Mouse (Mus musculus) midbrain, postnatal 0 days (tissue): ENCODE data around the gene Slc22a6. TPM values are rescaled to one million over a fixed set of nuclear protein-coding genes. Genes with fewer than 3 reads are reported as not detected.
A peak's percentile ranks its signal among the peaks of the same experiment; 100 is the strongest.

Experiments used
- ATAC-seq: fragments of 200-750 bp; cut with Nextera tagmentation; 2 replicates; pipeline ENCODE4 v1.8.0; 2017; ENCODE audit warnings: moderate number of reproducible peaks, mild to moderate bottlenecking, moderate TSS enrichment, moderate library complexity; ENCODE audit not compliant: low FRiP score
- DNase-seq: peaks from one replicate; pipeline ENCODE4 v3.0.0-alpha.2; 2015; ENCODE audit warnings: low spot score
- H3K27ac ChIP-seq: fragments of 300-500 bp; sonication (generic); 2 replicates; pipeline ENCODE4 v1.5.1; 2014; ENCODE audit warnings: low read depth, mild to moderate bottlenecking, low read length, mixed read lengths
- H3K27me3 ChIP-seq: fragments of 300-500 bp; sonication (generic); 2 replicates; pipeline ENCODE4 v1.6.1; 2014; ENCODE audit warnings: low read length, control low read depth, mixed read lengths; ENCODE audit not compliant: insufficient read depth
- H3K36me3 ChIP-seq: fragments of 300-500 bp; sonication (generic); 2 replicates; pipeline ENCODE4 v1.6.1; 2014; ENCODE audit warnings: low read length, control low read depth, mixed read lengths; ENCODE audit not compliant: insufficient read depth
- H3K4me1 ChIP-seq: fragments of 300-500 bp; sonication (generic); 2 replicates; pipeline ENCODE4 v1.6.1; 2014; ENCODE audit warnings: mild to moderate bottlenecking, control low read depth, antibody characterized with exemption, low read length, mixed read lengths; ENCODE audit not compliant: insufficient read depth
- H3K4me2 ChIP-seq: fragments of 300-500 bp; sonication (generic); 2 replicates; pipeline ENCODE4 v1.6.1; 2014; ENCODE audit warnings: low read depth, mild to moderate bottlenecking, low read length, mixed read lengths; ENCODE audit not compliant: poor library complexity, severe bottlenecking
- H3K4me3 ChIP-seq: fragments of 300-500 bp; sonication (generic); 2 replicates; pipeline ENCODE4 v1.5.1; 2014; ENCODE audit warnings: low read depth, mild to moderate bottlenecking, low read length, moderate library complexity
- H3K9ac ChIP-seq: fragments of 300-500 bp; sonication (generic); replicated peaks from 2 replicates; pipeline ENCODE4 v1.6.1; 2014; ENCODE audit warnings: mild to moderate bottlenecking, low read length, moderate library complexity, mixed read lengths; ENCODE audit not compliant: poor library complexity, severe bottlenecking
- H3K9me3 ChIP-seq: fragments of 300-500 bp; sonication (generic); 2 replicates; pipeline ENCODE4 v1.6.1; 2016; ENCODE audit warnings: low read length, control low read depth
- CTCF ChIP-seq: IDR thresholded peaks from 2 replicates; pipeline ENCODE4 v1.5.1; 2016; ENCODE audit warnings: antibody characterized with exemption, mild to moderate bottlenecking
- WGBS: fragments of 180-500 bp; shearing (Covaris S2); extraction: QIAGEN DNeasy Blood & Tissue Kit; methylation state at CpG from one replicate; pipeline ENCODE4 v1.1.7; 2014; 5-methylcytosine and 5-hydroxymethylcytosine counted together
- polyA plus RNA-seq: library from polyadenylated mRNA; unstranded; fragments of >200 nt; fragmentation: Nextera tagmentation; extraction: Ambion mirVana; gene quantifications from 2 replicates; pipeline ENCODE4 v1.2.1, GENCODE M21; 2015
- total RNA-seq: library from RNA; depleted of rRNA; stranded (reverse); fragments of >200 nt; gene quantifications from 2 replicates; pipeline ENCODE4 v1.2.3, GENCODE M21; 2014

Slc22a6 gene
- total and polyA plus RNA-seq, 2 experiments from 2014 or later = 13.1 to 17.2 TPM

DNA sequence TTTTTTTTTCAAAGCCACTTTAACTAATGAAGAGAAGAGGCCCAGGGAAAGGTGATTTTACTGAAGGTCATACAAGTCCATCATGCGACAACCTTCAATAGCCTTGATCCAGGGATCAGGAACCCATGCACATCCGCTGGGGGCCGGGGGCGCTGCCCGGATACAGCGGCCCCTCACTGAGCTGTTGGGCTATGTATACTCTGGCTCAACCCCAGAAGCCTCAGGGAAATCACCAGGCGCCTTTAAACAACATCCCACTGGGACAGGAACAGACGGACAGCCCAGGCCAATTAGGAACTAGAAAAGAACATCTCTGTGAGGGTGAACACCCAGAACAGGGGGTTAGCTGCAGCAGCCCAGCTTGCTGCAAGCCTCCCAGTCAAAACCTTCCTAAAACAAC, 26.9 kb upstream of the Slc22a6 start, which contains the start of gene Slc22a8:
Gene Slc22a8, plus strand, starts transcription at position 301 of the 400 bp plus-strand sequence.
- 57% methylated on average over 8 of the region's 8 CpGs for whole genome bisulfite sequencing
- DNase-seq = no peak
- no peak within 1 kb of the TSS for H3K4me3 ChIP-seq

DNA sequence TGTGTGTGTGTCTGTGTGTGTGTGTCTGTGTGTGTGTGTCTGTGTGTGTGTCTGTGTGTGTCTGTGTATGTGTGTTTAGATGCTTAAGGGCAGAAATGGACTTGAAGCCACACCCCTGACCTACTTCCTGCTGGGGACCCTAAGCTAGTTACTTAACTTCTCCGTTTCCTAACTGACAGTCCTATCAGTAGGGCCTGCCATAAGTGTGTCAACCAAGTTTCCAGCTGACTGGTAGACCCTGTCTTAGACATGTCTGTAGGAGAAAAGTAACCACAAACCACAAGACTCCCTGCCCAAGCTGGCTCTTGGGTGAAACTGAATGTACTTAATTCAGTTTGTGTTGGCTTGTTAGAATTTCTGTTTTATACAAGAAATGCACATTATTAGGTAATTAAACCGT, 25.7 kb upstream of the Slc22a6 start:
- Histone ChIP-seq H3K4me1 (no peaks in the 10 kb centered on the region), H3K27me3 (no peaks in the 10 kb centered on the region), H3K9ac (no peak overlapping the region), H3K36me3 (no peaks in the 10 kb centered on the region), H3K4me2 (no peak overlapping the region), H3K9me3 (no peaks in the 10 kb centered on the region), H3K4me3 (no peak overlapping the region), H3K27ac (no peak overlapping the region)
- 63% methylated on average over 2 of the region's 2 CpGs for WGBS
- no peak for TF ChIP-seq CTCF
- ATAC-seq (no peak), DNase-seq (no peak)

More for the DNA sequence above, 26.9 kb upstream of the Slc22a6 start, which contains the start of gene Slc22a8:
- Histone ChIP-seq H3K36me3 (no peaks in the 10 kb centered on the region), H3K4me2 (0 out of 2 replicates have a peak within 1 kb of the TSS, but pooled peaks have one; percentile 6), H3K9ac (0 out of 2 replicates have a peak within 1 kb of the TSS, but pooled peaks have one; percentile 1), H3K4me1 (no peaks in the 10 kb centered on the region), H3K27ac (no peak within 1 kb of the TSS; the same call in 1 of the 2 replicates), H3K27me3 (no peaks in the 10 kb centered on the region), H3K9me3 (no peaks in the 10 kb centered on the region)
- TF ChIP-seq CTCF = no peak
- ATAC-seq = no peak

DNA sequence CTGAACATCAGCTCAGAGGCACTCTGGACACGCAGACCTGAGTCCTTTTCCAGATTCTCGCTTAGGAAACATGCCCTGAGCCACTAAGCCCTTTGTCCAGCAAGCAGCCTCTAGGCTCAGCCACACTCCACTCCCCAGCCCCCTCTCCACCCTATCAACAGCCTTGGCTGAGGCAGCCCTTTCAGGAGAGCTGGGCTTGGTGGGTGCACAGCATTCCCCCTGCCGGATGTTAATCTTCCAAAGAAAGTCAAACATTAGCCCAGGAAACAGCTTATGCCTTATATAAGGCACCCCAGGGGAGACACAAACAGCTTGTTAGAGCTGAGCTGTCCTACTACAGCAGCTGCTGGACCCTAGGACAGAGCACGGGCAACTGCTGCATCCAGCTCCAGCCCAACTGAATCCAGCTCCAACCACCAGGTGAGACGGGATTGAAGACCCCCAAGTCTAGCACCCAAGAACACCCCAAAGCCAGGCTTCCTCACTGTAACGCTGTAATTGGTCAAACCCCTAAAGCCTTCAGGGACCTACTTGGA, 24.9 kb upstream of the Slc22a6 start:
- DNase-seq = no peak
- 55% methylated on average over 6 of the region's 6 CpGs for WGBS
- Histone ChIP-seq H3K4me2 (0 out of 2 replicates have a peak overlapping the region, but pooled peaks have one; percentile 2), H3K27ac (no peak overlapping the region), H3K36me3 (no peaks in the 10 kb centered on the region), H3K9me3 (no peaks in the 10 kb centered on the region), H3K27me3 (no peaks in the 10 kb centered on the region), H3K9ac (no peak overlapping the region), H3K4me3 (no peak overlapping the region), H3K4me1 (no peaks in the 10 kb centered on the region)
- no peak for TF ChIP-seq CTCF
- no peak for ATAC-seq

DNA sequence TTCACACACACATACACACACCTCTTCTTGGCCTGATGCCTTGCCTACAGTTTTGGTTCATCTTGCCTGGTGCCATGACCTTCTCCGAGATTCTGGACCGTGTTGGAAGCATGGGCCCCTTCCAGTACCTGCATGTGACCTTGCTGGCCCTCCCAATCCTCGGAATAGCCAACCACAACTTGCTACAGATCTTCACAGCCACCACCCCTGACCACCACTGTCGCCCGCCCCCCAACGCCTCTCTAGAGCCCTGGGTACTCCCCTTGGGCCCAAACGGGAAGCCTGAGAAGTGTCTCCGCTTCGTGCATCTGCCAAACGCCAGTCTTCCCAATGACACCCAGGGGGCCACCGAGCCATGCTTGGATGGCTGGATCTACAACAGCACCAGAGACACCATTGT, 24.0 kb upstream of the Slc22a6 start:
- H3K4me3 ChIP-seq = no peak overlapping the region
- no peak for ATAC-seq
- no peak overlapping the region for H3K4me2 ChIP-seq
- H3K36me3 ChIP-seq = no peaks in the 10 kb centered on the region
- no peaks in the 10 kb centered on the region for H3K27me3 ChIP-seq
- 87% methylated on average over 11 of the region's 11 CpGs for WGBS
- TF ChIP-seq CTCF = no peak
- no peaks in the 10 kb centered on the region for H3K9me3 ChIP-seq
- no peak for DNase-seq
- no peaks in the 10 kb centered on the region for H3K4me1 ChIP-seq
- H3K9ac ChIP-seq = no peak overlapping the region
- no peak overlapping the region for H3K27ac ChIP-seq

DNA sequence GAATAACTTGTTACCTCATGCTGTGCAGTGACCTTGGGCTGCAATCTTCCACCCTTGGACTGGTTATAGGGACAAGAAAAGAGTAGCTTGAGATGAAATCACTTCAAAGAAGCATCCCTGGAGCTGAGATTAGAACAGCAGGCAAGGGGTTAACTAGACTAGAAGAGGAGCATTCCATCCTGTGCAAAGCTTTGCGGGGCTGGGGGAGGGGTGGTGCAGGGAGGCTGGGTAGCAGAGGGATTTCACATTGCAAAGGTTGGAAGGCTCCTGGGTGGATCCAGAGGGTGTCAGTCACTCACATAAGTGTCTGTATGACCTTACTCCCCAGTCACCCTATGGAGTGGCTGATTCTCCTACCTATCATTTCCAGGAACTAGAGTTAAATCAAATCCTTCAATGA, 23.3 kb upstream of the Slc22a6 start:
- ATAC-seq (no peak), DNase-seq (no peak)
- no peaks in the 10 kb centered on the region for H3K4me1 ChIP-seq
- H3K9me3 ChIP-seq = no peaks in the 10 kb centered on the region
- H3K4me3 ChIP-seq = no peak overlapping the region
- WGBS = 0% methylated on average over 1 of the region's 1 CpGs
- no peak overlapping the region for H3K27ac ChIP-seq
- no peak overlapping the region for H3K4me2 ChIP-seq
- H3K27me3 ChIP-seq = no peaks in the 10 kb centered on the region
- H3K9ac ChIP-seq = no peak overlapping the region
- no peak for TF ChIP-seq CTCF
- no peaks in the 10 kb centered on the region for H3K36me3 ChIP-seq

DNA sequence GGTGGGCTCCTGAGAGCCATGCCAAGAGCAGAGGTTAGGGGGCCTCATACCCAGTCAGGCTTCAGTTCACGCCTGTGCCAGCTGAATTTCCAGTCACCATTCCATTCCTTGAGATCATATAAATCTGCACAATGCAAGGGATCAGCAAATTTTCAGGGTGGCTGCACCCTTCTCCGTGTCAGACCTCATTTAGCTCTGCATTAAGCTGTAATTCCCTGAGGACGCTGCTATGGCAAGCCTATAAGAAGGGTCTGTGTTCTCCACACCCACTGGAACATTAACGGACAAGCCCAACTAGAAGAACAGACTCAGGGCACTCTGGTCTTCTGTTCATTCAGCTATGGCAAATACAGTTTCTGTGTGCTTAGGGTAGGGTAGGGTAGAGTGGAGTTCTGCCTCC, 20.6 kb upstream of the Slc22a6 start:
- Histone ChIP-seq H3K27ac (no peak overlapping the region), H3K9me3 (no peaks in the 10 kb centered on the region), H3K27me3 (no peaks in the 10 kb centered on the region), H3K4me2 (no peak overlapping the region), H3K36me3 (no peaks in the 10 kb centered on the region), H3K9ac (no peak overlapping the region), H3K4me3 (no peak overlapping the region), H3K4me1 (no peaks in the 10 kb centered on the region)
- 60% methylated on average over 4 of the region's 4 CpGs for WGBS
- TF ChIP-seq CTCF = no peak
- ATAC-seq (no peak), DNase-seq (no peak)
